Mouse (Mus musculus): Measurements from ENCODE around the gene Alppl2.

Alppl2 gene

GRCm38 (mm10) chr1:87050700-87051099 is 39.0 kb downstream of the Alppl2 start:
- DNase-seq (ENCODE audit: low read depth, low spot score), result no peak

DNA sequence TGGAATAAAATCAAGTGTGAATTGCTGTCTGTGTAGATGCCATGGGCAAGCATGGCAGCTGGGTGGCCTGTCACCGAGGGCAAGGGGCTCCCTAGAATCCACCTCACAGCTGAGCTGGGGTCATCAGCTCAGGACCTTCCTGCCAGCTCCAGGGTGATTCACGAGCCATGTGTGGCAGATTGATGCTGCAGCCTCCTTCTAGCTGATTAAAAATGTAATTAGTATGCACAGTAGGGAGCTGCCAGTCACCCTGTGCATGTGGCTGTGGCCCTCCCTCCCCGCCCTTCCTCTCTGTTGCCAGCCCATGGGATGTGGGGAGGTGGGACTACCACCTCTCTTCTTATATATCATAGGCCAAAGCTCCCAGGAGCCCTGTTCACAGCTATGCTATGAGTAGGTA is 39.7 kb downstream of the Alppl2 start:
- DNase-seq (ENCODE audit: low read depth, low spot score), result no peak

DNA sequence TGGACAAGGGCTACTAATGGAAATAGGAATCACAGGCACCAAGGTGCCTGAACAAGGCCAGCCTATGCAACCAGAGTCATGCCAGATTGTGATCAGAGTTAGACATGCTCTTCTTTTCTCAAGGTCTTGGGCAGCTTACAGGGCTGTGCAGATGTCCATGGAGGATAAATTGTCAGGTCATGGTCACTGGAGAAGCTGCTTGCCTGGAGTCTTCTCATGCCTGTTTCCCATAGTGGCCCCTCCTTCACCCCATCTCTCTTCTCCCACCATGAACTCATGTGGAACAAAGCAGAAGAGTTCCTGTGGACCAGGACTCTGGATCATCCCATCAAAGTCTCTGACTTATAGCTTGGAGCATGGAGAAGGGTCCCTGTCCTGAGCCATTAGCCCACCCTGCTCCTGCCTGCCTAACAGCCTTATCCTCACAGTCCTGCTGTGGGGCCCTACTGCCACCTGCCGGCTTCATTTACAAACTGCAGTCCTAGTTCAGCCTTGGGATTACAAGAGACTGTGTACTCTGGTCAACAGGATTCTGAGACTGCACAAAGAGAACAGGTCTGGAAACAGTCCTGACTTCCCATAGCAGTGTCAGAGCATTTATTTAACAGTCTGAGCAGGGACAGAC is 47.8 kb downstream of the Alppl2 start:
- DNase-seq (ENCODE audit: low read depth, low spot score), result peak; percentile 55

GRCm38 (mm10) chr1:87041119-87041518 is 48.6 kb downstream of the Alppl2 start:
- peak; percentile 66 for DNase-seq (ENCODE audit: low read depth, low spot score)

DNA sequence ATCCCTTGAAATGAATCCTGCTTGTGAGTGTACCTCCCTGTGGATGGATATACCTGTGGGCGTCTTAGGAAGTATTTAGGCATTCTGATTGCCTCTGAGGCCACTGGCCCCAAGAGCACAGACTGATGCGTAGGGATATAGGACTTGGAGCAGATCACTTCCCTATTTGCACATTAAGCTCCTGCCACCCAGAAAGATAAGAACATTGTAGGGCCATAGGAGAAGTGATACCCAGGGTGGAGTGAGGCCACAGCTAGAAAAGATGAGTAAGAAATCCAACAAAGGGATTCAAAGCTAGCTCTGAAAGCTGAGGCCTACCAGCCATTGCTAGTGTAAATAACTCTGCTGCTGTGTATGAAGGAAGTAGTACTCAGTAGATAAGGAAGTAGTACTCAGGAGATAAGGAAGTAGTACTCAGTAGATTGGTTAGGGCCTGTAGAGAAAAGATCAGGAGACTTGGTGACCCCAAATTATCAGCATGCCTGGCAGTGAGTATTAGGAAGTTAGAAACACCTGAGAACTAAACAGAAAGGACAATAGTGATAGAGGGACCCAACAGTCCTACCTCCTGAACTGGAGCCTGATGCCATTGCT is 51.2 kb downstream of the Alppl2 start:
- no peak for DNase-seq (ENCODE audit: low read depth, low spot score)

Measured in R1 (cell line).